Mouse (Mus musculus): ENCODE data around the gene Tmem266.

- TF ChIP-seq CTCF (IDR thresholded peaks at IDR 0.05; ENCODE audit: low read depth, low read length) (peak; percentile 31; the same call in 1 of the 2 replicates), POLR2A (IDR thresholded peaks at IDR 0.05; ENCODE audit: borderline replicate concordance, low read depth, low read length) (no peak)
Measured at GRCm38 (mm10) chr9:55429242-55429975, 102.7 kb downstream of the Tmem266 start.

Data from bone marrow macrophage, adult 2 months (primary cell).